Mouse (Mus musculus) heart, postnatal 36 days (tissue): Measurements from ENCODE around the gene Cpt1a. TPM values are rescaled to one million over a fixed set of nuclear protein-coding genes. Genes with fewer than 3 reads are reported as not detected.

ENCODE experiments used
- DNase-seq, 2 experiments: peaks; one replicate each; pipeline ENCODE4 v3.0.0; 2021 to 2022
- intact Hi-C: fragments of 180-260 bp; cut with DNase I; formaldehyde crosslinking; loops from one replicate; pipeline ENCODE4 v1.15.1; 2025
- microRNA-seq, 2 experiments: library from miRNA; unstranded; fragments of <30 nt; microRNA quantifications; one replicate each; pipeline ENCODE4 v1.2.0; 2021; ENCODE audit warnings: borderline number of aligned reads in 2 of 2
- total RNA-seq, 2 experiments: library from RNA; stranded (reverse); gene quantifications; 2 replicates each; pipeline ENCODE4 v1.2.3; 2021

The Cpt1a gene
- total RNA-seq, 2 experiments from 2014 or later, result 69.2 to 94.6 TPM

DNA sequence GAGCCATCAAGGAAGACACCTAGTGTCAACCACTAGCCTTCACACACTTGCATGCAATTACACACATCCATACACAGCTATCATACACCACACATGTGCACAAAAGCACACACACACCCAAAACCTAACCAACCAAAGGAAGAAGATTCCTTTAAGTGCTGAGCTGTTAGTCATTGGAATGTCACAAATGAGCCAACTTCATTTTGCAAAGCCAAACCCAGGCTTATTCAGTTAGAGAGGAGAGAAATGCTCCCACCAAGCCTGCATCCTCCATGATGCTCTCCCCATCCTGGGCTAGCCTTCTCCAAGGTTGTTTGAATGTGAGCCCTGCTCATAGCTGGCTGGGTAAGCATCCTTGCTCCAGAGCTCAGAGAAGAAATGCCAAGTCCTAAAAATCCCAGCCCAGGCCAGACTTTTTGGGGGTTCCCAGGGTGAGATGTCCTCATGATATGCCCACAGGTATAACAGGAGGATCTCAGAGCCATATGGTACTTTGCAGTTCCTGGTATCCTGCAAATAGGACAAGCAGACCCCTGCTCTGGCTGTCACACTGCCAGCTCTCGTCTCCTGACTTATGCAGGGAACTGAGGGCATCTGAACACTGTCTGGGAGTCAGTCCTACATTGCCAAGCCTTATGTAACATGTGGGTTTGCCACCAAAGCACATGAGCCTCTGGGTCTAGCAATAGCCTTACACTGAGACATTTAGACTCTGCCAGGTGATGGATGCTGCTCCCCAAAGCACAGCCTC is 83.6 kb downstream of the Cpt1a start:
- intact Hi-C loops, result no loop called here
- no peak for DNase-seq

DNA sequence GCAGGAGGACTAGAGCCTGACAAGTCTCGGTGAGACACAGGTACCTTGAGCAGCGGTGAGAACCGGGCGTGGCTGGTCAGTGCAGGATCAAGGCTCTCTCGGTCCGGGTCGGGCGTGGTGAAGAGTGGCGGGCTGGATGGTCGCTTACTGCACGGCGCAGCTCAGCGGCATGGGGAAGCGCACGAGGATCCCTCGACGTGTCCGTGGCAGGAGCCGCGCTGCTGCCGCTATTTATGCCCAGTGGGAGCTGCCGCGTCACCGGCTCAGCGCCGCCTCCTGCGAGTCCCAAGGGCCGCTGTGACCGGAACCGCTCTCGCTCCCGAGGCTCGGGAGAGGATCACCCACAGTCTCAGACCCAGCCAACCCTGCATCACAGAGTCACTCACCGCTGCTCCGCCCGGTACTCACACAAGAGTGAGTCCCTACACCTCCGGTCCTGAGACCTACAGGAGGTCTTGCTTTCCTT is 92.2 kb downstream of the Cpt1a start, which contains the start of gene Gal:
TSS of gene Gal (minus strand) at position 277 of the 466 bp plus-strand sequence.
- peak; percentile 17 to 24 for DNase-seq
- intact Hi-C loops, result no loop called here

DNA sequence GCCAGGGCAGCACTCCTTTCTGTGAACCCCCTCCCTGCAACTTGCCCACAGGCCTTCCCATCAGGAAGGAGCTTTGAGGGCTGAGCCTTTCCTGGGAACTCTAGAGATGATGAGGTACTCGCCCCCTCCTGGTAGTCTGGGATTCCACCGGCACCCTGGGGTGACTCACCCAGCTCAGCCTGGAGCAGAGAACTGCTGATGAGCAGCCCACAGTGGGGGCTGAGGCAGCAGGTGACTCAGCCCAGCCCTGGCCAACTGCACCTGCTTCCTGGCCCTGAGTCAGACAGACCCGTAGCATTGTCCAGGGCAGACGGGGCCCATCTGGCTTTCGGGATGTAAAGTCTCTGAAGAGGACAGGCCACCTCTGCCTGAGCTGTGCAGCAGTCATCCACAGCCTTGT is 97.1 kb downstream of the Cpt1a start:
- intact Hi-C loops, result no loop called here
- no peak for DNase-seq

DNA sequence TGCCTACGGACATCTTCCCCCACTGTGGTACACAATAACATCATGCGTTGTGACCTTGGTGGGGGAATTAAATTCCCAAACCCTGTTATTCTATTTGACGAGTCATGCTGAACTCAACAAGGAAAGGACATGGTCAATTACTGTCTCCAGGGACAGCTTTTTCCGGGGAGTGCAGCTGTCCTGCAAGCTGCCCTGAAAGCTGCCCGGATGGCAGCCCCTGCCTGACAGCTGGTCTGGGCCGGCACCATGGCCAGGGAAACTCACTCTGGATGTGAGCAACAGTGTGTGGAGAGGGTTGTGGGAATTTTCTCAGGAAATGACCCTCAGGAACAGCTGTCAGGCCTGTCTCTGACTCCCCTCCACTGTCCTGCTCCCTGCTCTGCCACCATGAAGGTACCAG is 100.4 kb downstream of the Cpt1a start:
- DNase-seq, result no peak
- intact Hi-C loops, result no loop called here

DNA sequence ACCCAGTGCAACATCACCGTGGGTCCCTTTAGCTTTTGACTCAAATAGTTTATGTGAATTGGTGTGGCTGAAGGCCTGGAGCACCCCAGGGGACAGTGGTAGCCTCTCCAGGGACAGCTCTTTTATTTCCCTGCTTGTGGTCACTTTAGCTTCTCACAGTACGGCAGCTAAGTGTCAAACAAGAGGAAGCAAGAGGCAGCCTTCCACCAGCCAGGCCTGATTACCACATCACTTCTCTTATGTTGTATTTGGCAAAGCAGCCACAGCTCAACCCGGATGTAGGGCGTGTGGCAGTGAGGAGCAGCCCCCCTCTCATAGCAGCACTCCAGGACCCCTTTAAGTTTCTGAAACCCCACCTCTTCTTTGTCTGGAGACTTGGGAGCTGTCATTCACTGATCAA is 100.8 kb downstream of the Cpt1a start:
- no peak for DNase-seq

DNA sequence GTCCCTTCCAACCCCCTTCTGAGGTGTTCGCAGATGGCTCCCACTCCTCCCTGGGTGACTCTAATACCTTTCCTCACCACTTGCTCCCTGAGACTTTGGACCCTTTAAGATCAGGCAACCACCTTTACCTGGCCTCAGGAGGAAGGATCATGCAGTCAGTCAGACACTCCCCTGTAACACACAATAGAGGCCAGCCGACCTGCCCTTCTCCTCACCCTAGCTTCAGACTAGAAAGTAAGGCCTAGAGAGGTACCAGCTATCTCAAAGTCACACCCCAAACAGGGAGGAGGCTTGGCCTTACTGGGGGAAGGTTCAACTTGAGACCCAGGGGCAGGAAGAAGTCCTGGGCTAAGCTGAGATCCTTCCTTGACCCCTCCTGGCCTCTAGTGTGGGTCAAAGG is 102.1 kb downstream of the Cpt1a start:
- intact Hi-C loops, result no loop called here
- DNase-seq, result no peak

More for the DNA sequence above, 100.8 kb downstream of the Cpt1a start:
- intact Hi-C loops, result no loop called here

DNA sequence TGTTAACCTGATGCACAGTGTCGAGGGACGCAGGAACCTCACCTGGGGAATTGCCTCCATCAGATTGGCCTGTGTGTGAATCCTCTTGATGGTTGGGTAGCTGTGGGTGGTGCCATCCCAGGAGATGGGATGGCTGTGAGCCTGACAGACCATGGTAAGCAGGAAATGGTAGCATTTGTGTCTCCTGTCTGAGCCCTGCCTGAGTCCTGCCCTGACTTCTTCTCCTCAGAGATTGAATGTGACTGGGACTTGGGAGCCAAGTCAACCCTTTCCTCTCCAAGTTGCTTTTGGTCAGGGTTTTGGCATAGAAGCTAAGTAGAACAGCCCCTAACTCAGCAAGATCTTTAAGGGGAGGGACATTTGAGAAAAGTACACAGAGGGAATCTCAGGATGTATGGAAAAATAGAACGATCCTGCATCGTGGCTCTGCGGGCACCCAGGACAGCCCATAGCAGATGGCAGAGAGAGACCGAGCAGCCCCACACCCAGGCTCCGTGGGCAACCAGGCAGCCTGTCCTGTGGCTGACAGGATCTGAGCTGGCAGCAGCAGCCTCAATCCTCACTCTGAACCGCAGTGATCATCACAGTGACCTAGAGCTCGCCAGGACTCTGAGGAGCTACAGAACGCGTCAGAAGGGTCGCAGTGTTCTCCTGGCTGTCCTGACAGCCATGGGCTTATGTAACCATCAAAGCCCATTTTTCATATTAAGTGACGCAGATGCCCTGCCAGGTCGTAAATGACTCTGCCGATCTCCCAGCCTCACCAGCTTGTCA is 106.1 kb downstream of the Cpt1a start:
- no peak for DNase-seq
- intact Hi-C loops, result no loop called here

DNA sequence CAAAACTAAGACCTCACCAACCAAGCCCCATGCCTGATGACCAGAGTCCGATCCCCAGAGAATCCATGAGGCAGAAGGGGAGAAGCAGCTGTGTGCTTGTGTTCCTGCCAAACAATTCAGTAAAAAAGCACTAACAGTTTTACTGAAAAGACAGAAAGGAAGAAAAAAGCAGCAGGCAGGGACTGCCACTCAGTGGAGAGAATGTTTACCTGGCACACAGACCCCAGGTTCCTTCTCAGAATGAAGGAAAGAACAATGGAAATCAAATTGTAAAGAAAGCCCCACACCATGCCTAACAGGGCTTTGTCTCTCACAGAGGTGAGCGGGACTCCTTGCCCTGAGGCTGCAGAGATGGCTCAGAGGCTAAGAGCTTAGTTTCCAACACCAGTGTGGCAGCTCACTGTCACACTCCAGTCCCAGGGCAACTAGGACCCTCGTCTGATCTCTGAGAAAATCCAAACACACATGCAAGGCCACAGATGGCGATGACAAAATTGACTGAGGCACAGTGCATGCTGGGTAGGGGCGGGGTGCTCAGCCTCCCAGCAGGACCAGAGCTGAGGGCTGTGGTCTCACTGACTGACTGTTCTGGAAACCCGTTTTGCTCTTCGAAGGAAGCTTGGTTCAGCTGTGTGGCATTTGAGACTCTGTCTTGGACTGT is 107.2 kb downstream of the Cpt1a start:
- intact Hi-C loops, result no loop called here
- DNase-seq, result peak in 1 of 2 experiments; percentile 9

DNA sequence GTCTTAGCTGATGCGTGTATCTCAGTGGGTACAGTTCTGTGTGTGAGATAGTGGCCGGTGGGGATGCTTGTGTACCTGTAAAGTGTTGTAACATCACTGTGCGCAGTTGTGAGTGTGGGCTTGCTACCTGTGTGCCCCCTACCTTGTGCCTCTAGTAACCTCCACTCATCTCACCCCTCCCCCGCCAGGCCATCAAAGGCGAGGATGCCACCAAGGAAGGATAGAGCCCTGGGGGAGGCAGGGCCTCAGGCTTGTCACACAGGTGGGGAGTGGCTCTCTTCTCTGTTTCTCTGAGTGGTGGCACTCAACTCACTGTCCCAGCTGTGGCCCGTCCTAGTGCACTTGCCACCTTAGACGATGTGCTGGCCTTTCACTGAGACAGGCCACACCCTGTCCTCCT is 108.9 kb downstream of the Cpt1a start:
- no peak for DNase-seq
- intact Hi-C loops, result no loop called here

DNA sequence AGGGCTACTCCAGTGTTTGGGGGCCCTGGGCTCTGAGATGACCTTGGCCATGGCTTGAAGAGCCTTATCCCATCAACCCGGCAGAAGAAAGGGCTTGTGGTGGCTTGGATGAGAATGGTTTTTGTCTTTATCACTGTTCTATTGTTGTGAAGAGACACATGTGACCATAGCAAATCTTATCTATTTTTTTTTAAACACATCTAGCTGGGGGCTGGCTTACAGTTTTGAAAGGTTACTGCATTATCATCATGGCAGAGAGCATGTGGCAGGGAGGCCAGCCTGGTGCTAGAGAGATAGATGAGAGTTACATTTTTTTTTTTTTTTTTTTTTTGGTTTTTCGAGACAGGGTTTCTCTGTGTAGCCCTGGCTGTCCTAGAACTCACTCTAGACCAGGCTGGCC is 109.8 kb downstream of the Cpt1a start:
- no peak for DNase-seq
- intact Hi-C loops, result no loop called here

DNA sequence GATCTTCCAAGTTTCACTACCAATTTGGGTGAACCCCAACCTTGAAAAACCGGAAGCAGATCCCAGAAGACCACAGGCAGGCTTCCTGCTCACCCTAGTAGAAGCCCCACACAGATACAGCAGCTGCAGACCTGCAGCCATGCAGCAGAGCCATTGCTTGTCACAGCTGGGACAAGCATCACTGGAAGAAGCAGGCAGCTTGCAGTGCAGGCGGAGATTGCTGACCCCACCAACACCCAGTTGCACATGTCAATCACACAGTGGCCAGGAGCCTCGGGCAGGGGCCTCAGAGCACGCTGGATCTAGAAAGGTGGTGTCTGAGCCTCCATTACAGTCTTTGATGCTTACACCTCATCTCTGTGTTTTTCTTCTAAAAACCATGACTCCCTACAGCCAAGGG is 112.0 kb downstream of the Cpt1a start:
- intact Hi-C loops, result no loop called here

DNA sequence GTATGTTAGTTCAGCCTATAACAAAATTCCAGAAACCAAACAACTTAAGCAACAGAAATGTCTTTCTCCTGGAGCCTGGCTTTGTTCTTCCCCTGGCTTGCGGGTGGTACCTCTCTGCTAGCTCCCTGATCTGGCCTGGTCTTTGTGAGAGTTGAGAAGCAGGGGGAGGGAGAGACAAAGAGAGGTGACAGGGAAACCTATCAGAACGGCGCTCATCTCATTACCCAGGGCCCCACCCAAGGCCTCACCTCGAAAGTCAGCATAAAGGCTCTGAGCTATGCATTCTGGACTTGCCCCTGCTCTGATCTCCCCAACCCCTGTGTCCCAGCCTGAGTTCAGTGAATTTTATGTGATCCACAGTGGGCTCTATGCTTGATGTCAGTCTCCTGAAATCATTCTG is 112.5 kb downstream of the Cpt1a start:
- intact Hi-C loops, result loop anchor here (5.0 kb wide), 3 partner anchors 42 to 142 kb away; no protein-coding TSS in a partner anchor
- DNase-seq, result no peak

More for the DNA sequence above, 112.0 kb downstream of the Cpt1a start:
- no peak for DNase-seq

Small RNA genes within 50 kb of the gene (microRNA-seq; reads per million reads assigned to microRNA genes)
- 0.67 to 1.4 reads per million in 2 experiments for gene Mir6984

Other genes with a start within 250 kb of the Cpt1a start
- gene Mrpl21, start 39.4 kb upstream of the Cpt1a start, total RNA-seq, result 10 to 100 TPM; 94.4 to 98.8 TPM
- 1 to 10 TPM; 3.4 to 3.5 TPM for gene Ighmbp2, start 39.3 kb upstream of the Cpt1a start, total RNA-seq
- 1 to 10 TPM; 3.5 to 4.1 TPM for gene Tesmin, start 66.5 kb downstream of the Cpt1a start, total RNA-seq
- gene Gal, start 92.2 kb downstream of the Cpt1a start, total RNA-seq, result not detected